Mouse (Mus musculus) erythroblast, embryonic 14.5 days (primary cell): ENCODE data around the gene Rpn2.

Source experiments
- GATA1 ChIP-seq: IDR thresholded peaks from 2 replicates; pipeline ENCODE4 v1.6.1; 2012; ENCODE audit warnings: low read length, inconsistent platforms, mixed read lengths
- TAL1 ChIP-seq: IDR thresholded peaks from 3 replicates; pipeline ENCODE4 v1.6.1; 2012; ENCODE audit warnings: low read length, inconsistent platforms, mixed read lengths

DNA sequence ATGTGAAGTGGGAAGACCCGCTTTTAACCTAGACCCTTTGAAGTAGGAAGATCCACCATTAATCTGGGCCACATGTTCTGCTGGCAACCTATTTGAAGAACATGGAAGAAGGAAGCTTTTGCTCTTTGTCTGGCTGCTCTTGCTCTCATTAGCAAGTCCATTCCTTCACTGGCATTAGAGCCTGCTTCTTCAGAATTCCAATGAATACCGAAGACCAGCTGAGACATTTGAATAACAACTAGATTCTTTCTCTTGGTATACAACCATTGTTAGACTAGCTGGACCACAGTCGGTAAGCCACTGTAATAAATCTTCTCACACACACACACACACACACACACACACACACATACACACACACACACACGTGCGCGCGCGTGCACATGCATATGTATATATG lies 42.9 kb upstream of the Rpn2 start:
- TF ChIP-seq TAL1 (no peak), GATA1 (no peak)
